Mouse (Mus musculus) kidney, postnatal 0 days (tissue): ENCODE data around the gene Rdh8. TPM values are rescaled to one million over a fixed set of nuclear protein-coding genes. Genes with fewer than 3 reads are reported as not detected.
"Not testable (repeated sequence)": the region's sequence is repeated elsewhere in the genome, so short reads cannot be mapped to it uniquely, and the experiment has no call there.

Source experiments
- ATAC-seq: fragments of 200-750 bp; cut with Nextera tagmentation; replicated peaks from 2 replicates; pipeline ENCODE4 v1.8.0; 2017; ENCODE audit warnings: low read depth, moderate number of reproducible peaks, moderate TSS enrichment, moderate library complexity; ENCODE audit not compliant: low FRiP score
- DNase-seq: peaks from one replicate; pipeline ENCODE4 v3.0.0-alpha.2; 2016; ENCODE audit warnings: low spot score
- H3K27ac ChIP-seq: fragments of 300-500 bp; sonication (generic); 2 replicates; pipeline ENCODE4 v1.5.1; 2014; ENCODE audit warnings: mild to moderate bottlenecking
- H3K27me3 ChIP-seq: fragments of 300-500 bp; sonication (generic); 2 replicates; pipeline ENCODE4 v1.6.1; 2014; ENCODE audit warnings: low read length, mixed read lengths; ENCODE audit not compliant: insufficient read depth
- H3K36me3 ChIP-seq: fragments of 300-500 bp; sonication (generic); 2 replicates; pipeline ENCODE4 v1.6.1; 2014; ENCODE audit warnings: low read length, mixed read lengths; ENCODE audit not compliant: insufficient read depth
- H3K4me1 ChIP-seq: fragments of 300-500 bp; sonication (generic); replicated peaks from 2 replicates; pipeline ENCODE4 v1.6.1; 2014; ENCODE audit warnings: antibody characterized with exemption, low read length, mixed read lengths; ENCODE audit not compliant: insufficient read depth
- H3K4me2 ChIP-seq: fragments of 300-500 bp; sonication (generic); 2 replicates; pipeline ENCODE4 v1.6.1; 2014; ENCODE audit warnings: mild to moderate bottlenecking, low read length, moderate library complexity, mixed read lengths
- H3K4me3 ChIP-seq: fragments of 300-500 bp; sonication (generic); replicated peaks from 2 replicates; pipeline ENCODE4 v1.5.1; 2014; ENCODE audit warnings: low read depth, low read length
- H3K9ac ChIP-seq: fragments of 300-500 bp; sonication (generic); 2 replicates; pipeline ENCODE4 v1.6.1; 2014; ENCODE audit warnings: low read depth, low read length
- H3K9me3 ChIP-seq: fragments of 300-500 bp; sonication (generic); replicated peaks from 2 replicates; pipeline ENCODE4 v1.6.1; 2016; ENCODE audit warnings: low read length, inconsistent platforms, mixed read lengths
- CTCF ChIP-seq: IDR thresholded peaks from 2 replicates; pipeline ENCODE4 v1.5.1; 2016; ENCODE audit warnings: antibody characterized with exemption, low read depth, mild to moderate bottlenecking, moderate library complexity
- WGBS: fragments of 180-500 bp; shearing (Covaris S2); extraction: QIAGEN DNeasy Blood & Tissue Kit; methylation state at CpG from one replicate; pipeline ENCODE4 v1.1.7; 2014; 5-methylcytosine and 5-hydroxymethylcytosine counted together
- polyA plus RNA-seq: library from polyadenylated mRNA; unstranded; fragments of >200 nt; fragmentation: Nextera tagmentation; extraction: Ambion mirVana; gene quantifications from 2 replicates; pipeline ENCODE4 v1.2.1, GENCODE M21; 2015

The Rdh8 gene
- polyA plus RNA-seq, 1 experiment from 2014 or later: not detected

GRCm38 (mm10) chr9:20830901-20831643 is 12.8 kb downstream of the Rdh8 start:
- Histone ChIP-seq H3K4me2 (no peak overlapping the region), H3K9ac (no peak overlapping the region), H3K4me1 (no peaks in the 10 kb centered on the region), H3K27me3 (no peaks in the 10 kb centered on the region), H3K36me3 (no peaks in the 10 kb centered on the region), H3K27ac (no peak overlapping the region), H3K9me3 (no peaks in the 10 kb centered on the region), H3K4me3 (no peak overlapping the region)
- 14% methylated on average over 19 of the region's 19 CpGs for WGBS
- DNase-seq: peak; percentile 97
- TF ChIP-seq CTCF: peak; percentile 99
- peak; percentile 88 for ATAC-seq

DNA sequence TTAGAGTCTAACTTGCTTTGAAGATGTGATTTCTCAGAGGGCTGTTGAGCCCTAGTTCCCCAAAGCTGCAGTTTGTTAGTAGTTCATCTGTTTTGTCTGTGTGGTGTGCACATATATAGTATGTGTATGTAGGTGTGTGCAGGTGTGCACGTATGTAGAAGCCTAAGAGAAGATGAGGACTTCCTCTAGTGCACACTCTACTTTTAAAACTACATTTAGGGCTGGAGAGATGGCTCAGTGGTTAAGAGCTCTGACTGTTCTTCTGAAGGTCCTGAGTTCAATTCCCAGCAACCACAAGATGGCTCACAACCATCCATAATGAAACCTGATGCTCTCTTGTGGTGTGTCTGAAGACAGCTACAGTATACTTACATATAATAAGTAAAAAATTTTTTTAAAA is 16.6 kb downstream of the Rdh8 start:
- WGBS: 76% methylated on average over 1 of the region's 1 CpGs
- no peak overlapping the region for H3K9ac ChIP-seq
- no peaks in the 10 kb centered on the region for H3K27me3 ChIP-seq
- H3K9me3 ChIP-seq: no peaks in the 10 kb centered on the region
- no peak overlapping the region for H3K4me2 ChIP-seq
- no peak for ATAC-seq
- no peak for TF ChIP-seq CTCF
- no peaks in the 10 kb centered on the region for H3K4me1 ChIP-seq
- H3K27ac ChIP-seq: no peak overlapping the region
- no peak for DNase-seq
- no peaks in the 10 kb centered on the region for H3K36me3 ChIP-seq
- no peak overlapping the region for H3K4me3 ChIP-seq

DNA sequence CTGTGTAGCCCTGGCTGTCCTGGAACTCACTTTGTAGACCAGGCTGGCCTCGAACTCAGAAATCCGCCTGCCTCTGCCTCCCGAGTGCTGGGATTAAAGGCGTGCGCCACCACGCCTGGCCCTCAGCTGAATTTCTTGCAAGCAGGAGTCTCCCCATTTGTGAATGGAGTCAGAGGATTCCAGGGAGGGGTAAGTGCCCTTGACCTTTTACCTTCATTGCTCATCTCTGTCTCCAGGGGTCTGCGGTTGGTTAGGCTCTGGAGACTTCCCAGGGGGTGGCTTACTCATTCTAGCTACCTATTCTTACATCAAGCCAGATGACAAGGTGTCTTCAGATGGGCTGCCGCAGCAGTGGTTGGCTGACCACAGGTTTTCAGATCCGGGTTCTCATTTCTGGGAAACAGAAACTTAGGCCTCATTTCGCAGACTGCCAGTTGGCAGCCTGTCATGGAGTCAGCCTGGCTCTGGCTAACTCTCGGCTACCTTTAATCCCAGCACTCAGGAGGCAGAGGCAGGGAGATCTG is 17.2 kb downstream of the Rdh8 start:
- DNase-seq, H3K36me3 ChIP-seq, ATAC-seq, H3K9ac ChIP-seq, H3K27ac ChIP-seq, H3K4me1 ChIP-seq, H3K4me2 ChIP-seq, H3K4me3 ChIP-seq, H3K27me3 ChIP-seq, H3K9me3 ChIP-seq: not testable (repeated sequence)
- 88% methylated on average over 10 of the region's 11 CpGs for WGBS

DNA sequence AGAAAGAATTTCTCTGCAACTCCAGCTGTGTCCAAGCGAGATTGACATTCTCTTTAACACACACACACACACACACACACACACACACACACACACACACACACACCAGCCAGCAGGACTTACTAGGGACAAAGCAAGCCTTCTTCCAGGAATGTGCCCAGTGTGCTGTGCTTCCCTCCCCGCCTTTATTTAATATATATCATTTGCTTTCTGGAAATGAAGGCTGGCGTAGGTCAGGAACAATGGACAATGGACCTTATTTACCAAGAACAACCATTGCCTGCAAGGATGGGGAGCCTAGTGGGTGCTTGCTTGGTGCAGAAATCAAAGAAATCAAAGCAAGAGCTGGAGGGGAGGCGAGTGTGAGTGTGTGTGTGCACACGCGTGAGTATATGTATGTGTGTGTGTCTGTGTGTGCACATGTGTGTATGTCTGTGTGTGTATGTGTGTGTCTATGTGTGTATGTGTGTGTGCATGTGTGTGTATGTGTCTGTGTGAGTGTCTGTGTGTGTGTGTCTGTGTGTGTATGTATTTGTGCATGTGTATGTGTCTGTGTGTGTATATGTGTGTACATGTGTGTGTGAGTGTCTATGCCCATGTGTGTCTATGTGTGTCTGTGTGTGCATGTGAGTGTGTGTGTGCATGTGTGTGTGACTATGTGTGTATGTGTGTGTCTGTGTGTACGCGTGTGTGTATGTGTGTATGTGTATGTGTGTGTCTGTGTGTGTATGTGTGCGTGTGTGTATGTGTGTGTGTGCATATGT is 19.1 kb downstream of the Rdh8 start:
- TF ChIP-seq CTCF: no peak

DNA sequence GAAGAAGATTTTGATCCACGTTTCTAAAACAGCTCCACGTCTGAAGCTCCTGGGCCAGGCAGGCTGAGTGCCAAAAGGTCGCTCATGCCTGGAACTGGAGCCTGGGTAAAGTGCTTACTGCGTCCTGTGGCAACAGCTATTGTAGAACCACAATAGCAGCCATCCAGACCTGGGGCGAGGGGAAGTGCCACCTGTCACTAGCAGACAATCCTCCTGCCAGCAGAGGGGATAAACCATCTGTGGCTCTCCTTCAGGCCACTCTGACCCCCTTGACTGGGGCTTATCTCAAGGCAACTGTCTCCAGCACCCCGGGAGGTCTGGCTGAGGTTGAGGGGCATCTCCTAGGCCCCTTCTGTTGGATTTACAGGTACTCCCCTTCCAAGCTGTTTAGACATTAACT is 20.6 kb downstream of the Rdh8 start:
- DNase-seq: no peak
- no peak for TF ChIP-seq CTCF
- H3K9me3 ChIP-seq: no peaks in the 10 kb centered on the region
- H3K9ac ChIP-seq: no peak overlapping the region
- no peaks in the 10 kb centered on the region for H3K36me3 ChIP-seq
- WGBS: 48% methylated on average over 6 of the region's 6 CpGs
- H3K4me1 ChIP-seq: no peaks in the 10 kb centered on the region
- H3K27me3 ChIP-seq: no peaks in the 10 kb centered on the region
- no peak overlapping the region for H3K27ac ChIP-seq
- no peak for ATAC-seq
- no peak overlapping the region for H3K4me3 ChIP-seq
- H3K4me2 ChIP-seq: no peak overlapping the region

More for the DNA sequence above, 19.1 kb downstream of the Rdh8 start:
- no peak overlapping the region for H3K27ac ChIP-seq
- ATAC-seq (no peak), DNase-seq (no peak)
- no peaks in the 10 kb centered on the region for H3K36me3 ChIP-seq
- no peak overlapping the region for H3K4me3 ChIP-seq
- H3K9ac ChIP-seq: no peak overlapping the region
- no peaks in the 10 kb centered on the region for H3K4me1 ChIP-seq
- no peaks in the 10 kb centered on the region for H3K9me3 ChIP-seq
- H3K27me3 ChIP-seq: no peaks in the 10 kb centered on the region
- WGBS: 76% methylated on average over 9 of the region's 9 CpGs
- no peak overlapping the region for H3K4me2 ChIP-seq

DNA sequence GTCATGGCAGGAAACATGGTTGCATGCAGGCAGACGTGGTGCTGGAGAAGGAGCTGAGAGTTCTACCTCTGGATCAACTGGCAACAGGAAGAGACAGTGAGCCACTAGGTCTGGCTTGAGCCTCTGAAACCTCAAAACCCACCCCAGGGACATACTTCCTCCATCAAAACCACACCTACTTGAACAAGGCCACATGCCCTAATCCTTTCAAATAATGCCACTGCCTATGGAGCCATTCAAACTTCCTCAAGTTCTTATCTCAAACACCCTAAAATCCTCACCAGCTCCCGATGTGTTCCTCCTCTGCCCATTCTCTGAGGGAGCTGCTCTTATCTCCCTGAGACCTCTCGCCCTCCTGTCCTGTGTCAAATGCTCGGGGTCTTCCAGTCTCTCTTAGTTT is 23.9 kb downstream of the Rdh8 start:
- no peaks in the 10 kb centered on the region for H3K36me3 ChIP-seq
- no peak overlapping the region for H3K4me2 ChIP-seq
- H3K9me3 ChIP-seq: no peaks in the 10 kb centered on the region
- DNase-seq: no peak
- no peaks in the 10 kb centered on the region for H3K27me3 ChIP-seq
- no peaks in the 10 kb centered on the region for H3K4me1 ChIP-seq
- 59% methylated on average over 4 of the region's 4 CpGs for WGBS
- no peak for TF ChIP-seq CTCF
- no peak for ATAC-seq
- no peak overlapping the region for H3K9ac ChIP-seq
- H3K27ac ChIP-seq: no peak overlapping the region
- no peak overlapping the region for H3K4me3 ChIP-seq
